Mouse (Mus musculus): ENCODE data around the gene Olfr284.

The Olfr284 gene

DNA sequence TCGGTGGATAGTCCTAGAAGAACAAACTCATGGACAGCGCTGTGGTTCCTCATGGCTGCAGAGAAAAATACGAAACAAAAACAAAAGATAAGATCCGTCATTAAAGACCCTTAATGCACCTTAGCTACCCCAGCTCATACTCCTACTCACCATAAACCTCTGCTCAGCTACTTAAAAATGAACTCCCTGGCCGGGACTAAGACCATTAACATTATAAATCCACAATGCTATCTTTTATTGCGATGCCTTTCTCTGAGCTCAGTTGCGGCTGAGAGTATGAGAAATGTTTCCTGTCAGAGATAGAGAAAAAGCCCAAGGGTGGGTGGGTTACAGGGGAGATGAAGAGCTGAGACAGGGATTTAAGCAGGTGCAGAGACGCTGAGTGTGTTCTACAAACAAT is at the start of gene Olfr284:
TSS of gene Olfr284 (minus strand) at position 101 of the 400 bp plus-strand sequence.
- no peak for DNase-seq (ENCODE audit: low spot score)

DNA sequence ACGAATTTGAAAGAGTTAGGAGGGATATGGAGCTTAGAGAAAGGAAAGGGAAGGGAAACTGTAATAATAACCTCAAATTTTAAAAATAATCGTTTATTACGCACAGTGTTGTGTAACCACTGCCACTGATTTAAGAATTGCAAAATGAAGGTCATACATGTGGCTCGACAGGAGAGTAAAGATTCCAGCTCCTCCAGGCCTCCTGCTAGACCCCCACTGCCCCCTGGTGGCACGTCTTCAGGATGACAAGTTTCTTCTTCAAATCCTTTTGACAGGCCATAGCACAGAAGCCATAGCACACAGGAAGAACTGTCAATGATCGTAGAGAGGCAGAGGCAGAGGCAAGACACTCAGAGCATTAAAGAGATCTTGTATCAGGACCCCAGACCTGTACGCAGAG is 49.0 kb upstream of the Olfr284 start:
- DNase-seq (ENCODE audit: low spot score): peak; percentile 13

DNA sequence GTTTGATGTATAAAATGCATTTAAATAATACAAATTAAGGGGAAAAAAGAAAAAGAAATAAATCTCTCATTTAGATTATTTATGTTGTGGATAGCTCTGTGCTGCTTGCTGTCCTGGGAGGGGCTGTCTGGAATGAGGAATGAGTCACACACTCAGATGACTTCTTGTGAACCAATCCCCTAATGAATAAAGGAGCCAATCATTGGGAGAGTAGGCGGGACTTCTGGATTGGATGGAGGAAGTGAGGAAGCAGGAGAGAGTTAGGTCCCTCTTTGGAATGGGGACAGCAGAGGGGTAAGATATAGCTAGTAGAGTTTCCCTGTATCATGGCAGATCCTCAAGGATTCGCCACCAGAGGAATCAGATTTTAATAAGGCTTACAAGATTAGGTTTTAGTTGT is 46.8 kb upstream of the Olfr284 start:
- no peak for DNase-seq (ENCODE audit: low spot score)

DNA sequence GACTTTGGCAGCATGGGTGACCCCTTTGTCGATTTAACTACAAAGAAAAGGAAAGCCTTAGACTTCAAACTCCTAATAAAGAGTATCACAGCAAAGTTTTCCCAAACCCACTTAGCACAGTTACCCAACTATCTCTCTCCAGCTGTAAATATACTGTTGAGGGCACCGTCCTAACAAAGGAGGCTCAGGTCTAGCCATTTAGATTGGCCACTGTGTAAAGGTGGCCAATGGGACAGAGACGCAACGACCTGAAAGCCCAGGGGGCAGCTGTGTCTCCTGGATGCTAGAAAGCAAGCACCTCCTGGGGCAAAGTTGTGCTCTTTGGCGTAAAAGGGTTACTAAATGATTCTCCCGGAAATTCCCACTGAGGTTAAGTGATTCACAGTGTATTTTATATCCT is 40.1 kb upstream of the Olfr284 start, which contains the start of gene Olfr283:
TSS of gene Olfr283 (minus strand) at position 101 of the 400 bp plus-strand sequence.
- DNase-seq (ENCODE audit: low spot score): no peak

DNA sequence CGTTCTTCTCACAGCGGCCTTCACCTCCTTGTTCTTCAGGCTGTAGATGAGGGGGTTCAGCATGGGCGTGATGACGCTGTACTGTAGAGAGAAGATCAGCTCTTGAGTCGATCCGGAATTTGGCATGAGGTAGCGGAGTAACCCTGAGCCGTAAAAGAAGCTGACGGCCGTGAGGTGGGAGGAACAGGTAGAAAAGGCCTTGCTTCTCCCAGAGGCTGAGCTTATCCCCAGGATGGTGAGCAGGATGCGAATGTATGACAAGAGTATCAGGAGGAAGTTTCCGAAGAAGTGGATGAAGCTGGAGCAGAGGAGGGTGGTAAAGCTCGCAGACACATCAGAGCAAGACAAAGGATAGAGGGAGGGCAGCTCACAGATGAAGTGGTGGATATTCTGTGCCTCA is 37.4 kb upstream of the Olfr284 start:
- DNase-seq (ENCODE audit: low spot score): no peak

DNA sequence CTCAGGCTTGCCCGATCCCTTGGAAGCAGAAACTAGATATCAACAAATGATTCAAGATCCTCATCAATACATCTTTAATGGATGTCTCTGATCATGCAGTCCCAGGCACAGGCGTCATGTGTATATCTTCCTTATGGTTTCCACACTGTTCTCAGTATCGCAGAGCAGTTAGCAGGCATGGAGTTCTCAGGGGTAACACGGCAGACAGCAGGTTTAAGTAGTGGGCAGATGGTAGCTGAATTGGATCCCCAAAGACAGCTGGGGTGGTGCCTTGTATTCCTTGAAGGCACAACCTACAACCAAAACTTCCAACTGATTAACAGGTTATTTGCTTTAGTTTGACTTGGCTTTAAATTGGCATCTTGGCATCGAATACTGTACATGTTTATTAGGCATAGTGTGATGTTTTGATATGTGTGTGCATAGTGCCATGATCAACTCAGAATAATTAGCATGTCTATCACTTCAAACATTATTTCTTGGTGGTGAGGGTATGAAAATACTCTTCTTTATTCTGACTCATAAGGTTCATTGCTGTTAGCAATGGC is 23.5 kb downstream of the Olfr284 start, which contains the start of gene Olfr285:
TSS of gene Olfr285 (minus strand) at position 177 of the 548 bp plus-strand sequence.
- DNase-seq (ENCODE audit: low spot score): no peak

DNA sequence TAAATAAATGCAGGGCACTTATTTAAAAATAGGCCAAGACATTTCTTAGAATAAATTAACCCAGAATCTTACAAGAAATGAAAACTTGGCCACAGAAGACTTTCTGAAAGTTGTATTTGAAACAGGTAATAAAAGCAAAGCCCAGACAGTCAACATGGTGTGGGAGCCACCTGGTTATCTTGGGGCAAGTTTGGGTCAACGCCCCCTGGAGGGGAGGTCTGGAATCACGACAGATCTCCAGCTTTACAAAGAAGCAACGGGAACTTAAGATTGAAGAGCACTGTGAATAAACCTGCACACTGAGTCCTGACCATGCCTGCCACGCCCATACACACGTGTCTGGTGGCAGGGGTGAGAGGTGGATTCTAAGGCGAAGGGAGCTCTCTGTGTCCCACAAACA is 25.1 kb downstream of the Olfr284 start:
- DNase-seq (ENCODE audit: low spot score): no peak

DNA sequence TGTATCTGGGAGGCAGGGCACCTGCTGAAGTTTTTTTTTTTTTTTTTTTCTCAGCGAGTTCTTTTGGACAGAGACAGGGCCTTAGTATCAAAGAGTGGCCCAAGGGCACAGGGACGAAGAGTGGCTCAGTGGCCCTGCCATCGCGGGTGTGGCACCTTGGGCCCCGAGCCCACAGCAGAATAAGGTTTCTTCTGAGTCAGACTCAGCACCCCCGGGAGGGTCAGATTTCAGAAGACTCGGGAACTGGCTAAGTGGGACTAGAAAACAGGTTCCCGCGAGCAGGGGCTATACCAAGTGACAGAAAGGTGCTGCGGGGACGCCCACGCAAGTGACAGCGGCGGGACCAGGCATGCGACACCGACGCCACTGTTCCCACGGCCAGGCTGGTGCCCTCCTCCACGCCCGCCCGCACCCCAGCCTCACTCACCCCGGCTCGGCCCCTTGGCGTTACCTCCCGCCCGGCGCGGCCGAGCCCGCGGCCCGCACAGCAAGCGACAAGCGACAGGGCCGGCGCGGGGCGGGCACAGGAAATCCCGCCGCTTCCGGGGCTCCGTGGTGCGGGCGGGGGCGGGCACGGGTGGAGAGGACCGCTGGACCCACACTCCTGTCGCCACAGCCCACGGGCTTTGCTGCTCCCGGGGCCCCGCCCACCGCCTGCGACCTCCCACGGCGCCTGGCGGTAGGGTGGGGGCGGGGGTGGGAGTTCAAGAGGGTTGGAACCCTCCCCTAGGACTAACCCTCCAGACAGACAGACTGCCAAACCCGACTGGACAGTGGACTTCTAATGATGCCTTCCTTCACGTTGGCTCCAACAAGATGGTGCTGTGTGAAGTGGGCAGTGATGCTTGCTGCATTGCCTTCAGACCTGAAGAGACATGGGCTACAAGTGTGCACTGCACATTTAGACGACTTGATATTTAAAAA is 44.9 kb downstream of the Olfr284 start, which contains the start of gene Zfp641:
TSS of gene Zfp641 (minus strand) at position 534 of the 924 bp plus-strand sequence.
- DNase-seq (ENCODE audit: low spot score): no peak

DNA sequence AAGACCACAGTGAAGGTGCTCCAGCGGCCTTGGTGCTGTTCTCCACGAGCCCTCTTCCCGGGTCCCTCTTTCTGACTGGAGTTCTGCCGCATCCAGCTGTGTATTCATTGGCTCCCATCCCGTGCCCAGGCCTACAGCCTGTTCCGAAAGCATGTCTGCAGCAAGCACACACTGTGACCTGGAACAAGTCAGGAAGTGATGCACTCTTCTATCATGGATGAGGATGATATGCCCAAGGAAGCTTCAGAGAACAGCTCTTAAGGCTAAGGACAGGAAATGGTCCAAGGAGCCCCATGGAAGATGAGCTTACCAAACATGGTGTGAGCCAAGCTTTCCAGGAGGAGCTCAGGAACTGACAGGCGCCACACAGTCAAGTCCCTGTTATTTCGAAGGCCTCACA is 47.1 kb downstream of the Olfr284 start:
- no peak for DNase-seq (ENCODE audit: low spot score)

All from c-Kit-positive CD71-positive TER-119-positive erythroid progenitor cells, embryonic 14.5 days (primary cell).